Mouse (Mus musculus) v-Abl transformed pro-B cells (cell line): ENCODE results near the gene Strbp.

Source experiments
- in situ Hi-C, 2 experiments: fragments of 400-800 bp; cut with MboI; formaldehyde crosslinking; loops; one replicate each; pipeline ENCODE4 v1.15.1; 2025; ENCODE audit not compliant: unreplicated experiment in 2 of 2

Gene Strbp

DNA sequence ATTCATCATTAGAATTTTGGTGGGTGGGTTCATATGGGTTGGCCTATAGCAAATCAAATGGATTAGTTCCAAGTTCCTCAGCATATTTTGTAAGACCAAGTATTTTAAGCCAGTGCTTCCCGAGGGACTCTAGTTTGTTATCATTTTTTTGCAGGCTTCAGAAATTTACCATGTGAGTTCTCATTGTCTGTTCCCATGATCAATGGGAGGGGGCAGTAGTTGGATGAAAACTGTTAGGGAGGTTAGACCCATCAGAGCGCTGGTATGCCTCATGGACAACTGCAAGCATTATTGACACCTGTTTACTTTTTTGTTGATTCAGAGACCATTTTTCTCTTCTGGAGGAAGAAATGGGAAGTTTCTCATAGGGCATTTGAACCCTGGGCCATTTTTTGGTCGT, 172.0 kb downstream of the Strbp start:
- in situ Hi-C loops = no loop called here

DNA sequence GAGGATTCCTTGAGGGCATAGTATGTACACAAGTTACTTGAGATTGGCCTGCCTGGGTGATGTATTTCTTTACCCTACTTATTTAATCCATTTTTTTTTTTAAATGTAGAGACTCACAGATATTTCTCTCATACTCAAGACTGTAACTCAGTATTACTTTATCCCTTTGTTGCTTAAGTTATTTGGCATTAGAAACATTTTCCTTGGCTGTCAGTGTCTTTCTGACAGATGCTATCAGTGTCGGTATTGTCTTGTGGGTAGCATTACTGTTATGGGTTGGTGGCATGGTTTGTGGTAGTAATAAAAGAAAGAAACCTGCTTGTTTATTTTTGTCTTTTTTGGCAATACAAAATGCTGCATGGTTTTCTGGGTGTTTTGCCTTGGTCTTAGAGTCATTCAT, 172.9 kb downstream of the Strbp start:
- in situ Hi-C loops = no loop called here

DNA sequence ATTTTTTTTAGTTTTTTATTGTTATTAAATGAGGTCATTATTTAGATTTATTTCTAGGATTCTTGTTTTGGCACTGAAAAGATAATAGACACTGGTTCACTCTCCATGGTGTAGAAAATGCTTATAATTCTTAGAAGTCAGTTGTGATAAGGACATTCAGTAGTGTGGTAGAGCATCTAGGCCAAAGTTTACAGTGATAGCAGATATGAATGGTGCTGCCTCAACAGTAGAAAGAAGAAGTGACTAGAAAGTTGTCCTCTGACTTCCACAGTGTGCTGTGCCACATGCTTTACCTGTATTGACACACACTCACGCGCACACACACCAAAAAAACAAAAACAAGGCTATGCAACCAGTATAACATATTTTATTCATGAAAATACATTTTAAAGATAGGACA, 174.3 kb downstream of the Strbp start:
- in situ Hi-C loops = no loop called here

DNA sequence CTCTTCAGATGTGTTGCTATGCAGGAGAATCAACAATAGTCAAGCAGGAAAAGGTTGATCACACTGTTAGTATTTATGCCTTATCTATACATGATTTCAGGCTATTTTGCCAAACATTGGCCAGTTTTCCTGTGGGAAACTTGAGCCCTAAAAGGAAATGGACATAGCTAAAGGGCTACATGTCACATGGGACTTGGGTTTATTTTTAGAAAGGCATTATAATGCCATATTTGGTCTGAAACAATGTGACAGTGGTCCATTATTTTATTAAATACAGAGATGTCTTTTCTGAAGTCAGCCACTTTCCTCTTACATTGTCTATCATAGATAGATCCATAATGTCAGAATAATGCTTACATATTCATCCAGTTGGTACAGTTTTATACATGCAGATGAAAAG, 176.1 kb downstream of the Strbp start:
- in situ Hi-C loops = no loop called here

DNA sequence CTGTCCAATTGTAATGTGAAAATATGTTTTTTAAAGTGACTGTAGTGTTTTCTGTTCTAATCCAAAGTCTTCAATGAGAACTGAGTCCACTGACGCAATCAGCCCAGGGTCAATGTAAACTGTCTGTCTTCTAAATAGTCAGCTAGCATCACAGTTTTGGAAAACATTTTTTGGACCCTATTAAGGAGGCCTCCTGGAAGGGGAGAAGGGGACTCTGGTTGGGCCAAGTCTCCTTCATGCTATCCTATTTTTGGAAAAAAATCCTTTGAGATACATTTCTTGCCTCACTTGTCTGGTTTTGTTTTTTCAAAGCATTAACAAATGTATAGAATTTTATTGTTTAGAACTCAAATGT, 184.4 kb downstream of the Strbp start:
- in situ Hi-C loops = no loop called here

DNA sequence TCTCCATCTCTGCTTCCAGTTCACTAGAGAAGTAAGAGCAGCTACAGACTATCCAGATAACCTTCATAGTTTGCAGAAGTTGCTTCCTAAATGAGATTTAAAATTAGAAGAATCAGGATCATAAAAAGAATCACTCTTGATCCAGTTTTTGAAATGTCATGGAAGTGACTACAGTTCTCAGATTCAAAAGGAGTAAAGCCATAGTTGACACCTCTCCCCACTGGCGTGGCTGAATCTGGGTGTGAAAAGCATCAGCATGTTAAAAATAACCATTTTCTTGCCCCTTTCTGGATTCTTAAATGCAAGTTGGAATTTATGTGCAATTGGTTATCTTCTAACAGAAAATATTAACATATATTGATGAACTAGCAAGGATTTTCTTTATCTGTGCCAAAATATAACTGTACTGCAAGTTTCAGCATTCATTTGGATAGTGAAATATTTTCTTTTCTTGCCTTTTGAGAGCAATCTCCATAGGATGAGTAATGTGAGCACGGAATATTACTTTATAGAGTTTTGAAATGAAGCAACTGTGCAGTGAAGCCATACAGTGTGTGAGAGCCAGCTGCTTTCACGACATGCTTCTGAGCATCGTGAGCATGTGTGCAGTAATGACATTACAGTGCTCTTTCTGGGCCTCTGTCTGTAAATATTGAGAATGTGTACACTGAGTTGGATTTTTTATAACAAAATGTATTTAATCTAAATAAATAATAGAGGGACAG, 184.9 kb downstream of the Strbp start:
- in situ Hi-C loops = no loop called here

DNA sequence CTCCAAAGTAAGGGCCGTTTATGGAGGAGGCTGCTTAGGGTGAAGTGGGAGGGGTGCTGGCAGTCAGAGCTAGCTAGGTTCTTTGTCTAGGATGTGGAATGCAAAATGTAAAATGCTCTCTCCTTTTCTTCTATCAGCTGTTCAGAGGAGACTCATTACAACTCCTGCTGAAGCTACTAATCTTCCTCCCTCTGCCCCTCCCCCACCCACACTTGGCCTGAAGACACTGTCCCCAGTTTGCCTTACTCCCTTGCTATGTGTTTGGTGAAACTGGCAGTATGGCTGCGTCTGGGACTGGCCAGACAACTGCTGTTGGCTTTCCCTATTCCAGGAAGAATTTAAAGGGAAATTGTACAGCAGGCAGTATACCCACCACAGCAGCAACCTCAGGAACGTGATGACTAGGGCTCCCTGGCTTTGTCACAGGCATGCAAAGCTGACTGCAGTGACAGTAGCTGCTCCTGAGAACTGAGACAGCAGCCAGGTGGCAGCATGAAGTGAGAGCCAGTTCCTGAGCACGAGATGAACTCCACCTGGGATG, 186.7 kb downstream of the Strbp start:
- in situ Hi-C loops = no loop called here

DNA sequence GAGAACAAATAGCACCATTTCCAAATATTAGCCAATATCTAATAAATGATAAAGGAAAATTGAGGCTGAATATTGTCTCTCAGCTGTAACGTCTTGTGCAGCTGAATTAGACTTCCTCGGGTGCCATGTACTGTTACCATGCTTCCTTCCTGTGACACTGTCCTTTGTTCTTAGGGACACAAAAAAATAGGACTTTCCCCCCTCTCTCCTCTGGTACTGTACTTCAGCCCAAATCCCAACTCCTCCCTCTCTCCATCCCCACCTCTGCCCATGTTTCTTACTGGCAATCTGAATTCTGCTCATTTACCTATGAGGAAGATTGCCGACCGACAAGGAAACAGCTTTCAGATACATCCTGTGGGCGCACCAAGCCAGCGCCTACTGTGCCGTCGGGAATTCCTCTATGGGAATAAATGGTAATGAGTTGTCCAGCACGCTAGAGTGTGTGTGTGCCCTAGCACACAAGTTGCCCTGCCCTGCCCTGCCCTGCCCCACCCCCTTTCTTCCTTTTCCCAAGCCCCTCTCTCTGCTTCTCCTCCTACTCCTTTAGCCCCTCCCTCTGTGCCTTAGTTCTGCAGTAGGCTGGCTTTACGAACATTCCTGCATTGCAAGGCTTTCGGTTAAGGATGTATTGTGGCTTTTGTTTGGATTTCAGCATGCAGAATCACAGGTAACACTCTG, 187.5 kb downstream of the Strbp start, which contains the start of gene Gpr21:
TSS of gene Gpr21 (plus strand) at position 303 of the 681 bp plus-strand sequence.
- in situ Hi-C loops = no loop called here

DNA sequence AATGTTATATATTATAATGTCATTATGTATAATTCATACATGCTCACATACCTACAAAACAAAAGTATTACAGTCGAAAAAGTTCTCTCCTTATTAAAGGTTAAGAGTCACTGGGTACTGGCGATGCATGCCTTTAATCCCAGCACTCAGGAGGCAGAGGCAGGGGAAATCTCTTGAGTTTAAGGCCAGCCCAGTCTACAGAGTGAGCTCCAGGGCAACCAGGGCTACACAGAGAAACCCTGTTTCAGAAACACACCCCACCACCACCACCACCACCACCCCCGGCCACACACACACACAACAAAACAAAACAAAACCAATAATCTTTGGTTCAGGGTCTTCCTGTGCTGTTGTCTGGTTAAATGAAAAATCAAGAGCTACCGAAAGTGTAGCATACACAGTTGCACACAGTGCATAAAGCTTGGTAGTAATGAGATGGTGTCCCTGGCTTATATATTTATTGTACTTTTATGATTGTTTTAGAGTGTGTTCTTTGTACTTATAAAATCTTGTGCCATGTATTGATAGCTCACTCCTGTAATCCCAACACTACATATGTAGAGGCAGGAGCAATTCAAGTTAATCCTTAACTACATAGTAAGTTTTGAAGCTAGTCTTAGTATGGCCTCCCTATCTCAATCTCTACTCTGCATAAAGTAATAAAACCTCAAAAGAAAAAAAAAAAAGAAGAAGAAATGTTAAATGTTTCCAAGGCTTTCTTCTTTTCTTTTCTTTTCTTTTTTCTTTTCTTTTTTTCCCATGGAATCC, 192.3 kb downstream of the Strbp start:
- in situ Hi-C loops = no loop called here

DNA sequence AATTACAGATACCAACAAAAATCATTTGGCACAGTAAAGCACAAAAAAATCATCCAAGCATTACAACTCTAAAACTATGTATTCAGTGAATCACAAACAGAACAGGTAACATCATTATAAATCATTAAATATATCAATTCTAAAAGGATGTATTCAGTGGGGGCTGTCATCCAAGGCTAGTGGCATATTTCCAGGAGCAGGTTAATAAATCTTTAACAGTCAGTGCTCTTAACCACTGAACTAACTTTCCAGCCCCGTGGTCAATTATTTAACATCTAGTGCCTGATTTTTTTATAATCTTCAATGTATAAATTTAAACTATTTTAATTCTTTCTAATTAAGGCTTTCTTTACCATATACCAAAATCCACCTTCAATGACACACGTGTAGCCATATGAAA, 197.8 kb downstream of the Strbp start:
- in situ Hi-C loops = loop anchor here in 1 of 2 experiments (5.0 kb wide), 1 partner anchor 51 kb away; no protein-coding TSS in a partner anchor

DNA sequence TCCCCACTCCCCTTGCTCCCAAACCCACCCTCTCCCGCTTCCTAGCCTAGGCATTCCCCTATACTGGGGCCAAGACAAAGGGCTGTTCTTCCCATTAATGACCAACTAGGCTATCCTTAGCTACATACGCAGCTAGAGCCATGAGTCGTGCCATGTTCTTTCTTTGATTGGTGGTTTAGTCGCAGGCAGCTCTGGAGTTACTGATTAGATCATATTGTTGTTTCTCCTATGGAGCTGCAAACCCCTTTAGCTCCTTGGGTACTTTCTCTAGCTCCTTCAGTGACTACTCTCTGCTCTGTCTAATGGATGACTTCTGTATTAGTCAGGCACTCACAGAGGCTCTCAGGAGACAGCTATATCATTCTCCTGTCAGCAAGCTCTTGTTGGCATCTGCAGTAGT, 206.3 kb downstream of the Strbp start:
- in situ Hi-C loops = no loop called here

DNA sequence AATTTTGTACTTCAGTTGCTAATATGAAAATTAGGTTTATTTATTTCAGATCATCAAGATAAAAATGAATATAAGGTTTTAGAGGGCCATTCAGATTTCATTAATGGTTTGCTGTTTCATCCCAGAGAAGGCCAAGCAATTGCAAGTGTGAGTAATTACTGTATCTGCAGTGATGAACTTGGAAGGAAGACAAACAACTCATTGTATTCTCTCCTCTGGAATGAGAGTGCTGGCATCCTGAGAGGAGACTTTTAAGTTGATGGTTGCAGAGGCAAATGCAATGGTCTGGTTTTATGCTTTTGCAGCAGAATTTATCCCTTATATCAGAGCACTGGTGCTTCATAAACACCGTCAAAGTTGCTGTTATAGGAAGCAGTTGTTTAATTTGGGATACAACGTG, 214.7 kb downstream of the Strbp start:
- in situ Hi-C loops = loop anchor here (5.0 kb wide), 3 partner anchors 102 to 283 kb away; no protein-coding TSS in a partner anchor

DNA sequence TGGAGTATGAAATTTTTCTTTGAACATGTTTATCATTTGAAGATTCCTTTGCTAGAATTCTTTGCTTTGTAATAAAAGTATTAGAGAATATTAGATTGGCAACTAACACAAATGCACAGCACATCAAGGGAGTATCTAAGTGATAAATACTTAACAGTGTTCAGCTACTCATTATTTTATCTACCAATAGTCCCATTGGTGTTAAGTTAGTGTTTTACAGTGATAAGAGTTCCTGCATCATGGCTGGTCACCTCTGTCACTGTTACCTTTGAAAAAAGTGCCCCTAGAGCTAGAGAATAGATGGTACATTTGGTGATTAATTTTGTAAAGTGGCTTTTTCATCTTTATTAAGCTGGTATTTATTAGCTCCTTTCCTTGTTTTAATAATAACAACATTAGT, 217.3 kb downstream of the Strbp start:
- in situ Hi-C loops = loop anchor here (5.0 kb wide), 3 partner anchors 99 to 286 kb away; no protein-coding TSS in a partner anchor

DNA sequence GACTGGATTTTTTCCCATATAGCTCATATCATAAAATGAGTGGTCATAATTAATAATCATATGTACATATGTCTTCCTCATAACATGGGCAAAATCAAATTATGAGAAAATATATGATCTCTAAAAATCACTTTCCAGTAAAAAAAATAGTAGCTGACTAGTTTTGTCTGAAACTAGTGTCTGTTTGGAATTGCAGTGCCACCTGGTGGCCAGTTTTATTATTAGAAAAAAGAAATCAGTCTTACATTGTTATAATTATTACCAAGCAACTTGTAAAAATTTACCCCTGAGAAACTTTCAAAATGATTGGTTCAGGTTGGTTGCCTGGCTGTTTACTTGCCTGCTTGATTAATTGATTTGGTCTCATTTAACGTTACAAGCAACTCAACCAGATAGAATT, 218.3 kb downstream of the Strbp start:
- in situ Hi-C loops = loop anchor here (5.0 kb wide), 3 partner anchors 98 to 287 kb away; no protein-coding TSS in a partner anchor

DNA sequence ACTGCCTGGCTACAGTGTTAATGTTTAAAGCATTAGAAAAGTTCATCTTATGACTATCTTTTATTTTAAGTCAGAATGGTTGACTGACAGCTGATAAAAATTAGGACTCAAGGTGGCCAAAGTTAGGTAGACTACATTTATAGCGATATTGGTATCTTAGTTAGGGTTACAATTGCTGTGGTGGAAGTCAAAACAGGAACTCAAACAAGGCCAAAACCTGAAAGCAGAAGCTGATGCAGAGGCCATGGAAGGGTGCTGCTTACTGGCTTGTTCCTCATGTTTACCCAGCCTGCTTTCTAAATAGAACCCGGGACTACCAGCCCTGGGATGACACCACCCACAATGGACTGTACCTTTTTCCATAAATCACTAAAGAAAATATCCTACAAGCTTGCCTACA, 219.5 kb downstream of the Strbp start:
- in situ Hi-C loops = no loop called here

DNA sequence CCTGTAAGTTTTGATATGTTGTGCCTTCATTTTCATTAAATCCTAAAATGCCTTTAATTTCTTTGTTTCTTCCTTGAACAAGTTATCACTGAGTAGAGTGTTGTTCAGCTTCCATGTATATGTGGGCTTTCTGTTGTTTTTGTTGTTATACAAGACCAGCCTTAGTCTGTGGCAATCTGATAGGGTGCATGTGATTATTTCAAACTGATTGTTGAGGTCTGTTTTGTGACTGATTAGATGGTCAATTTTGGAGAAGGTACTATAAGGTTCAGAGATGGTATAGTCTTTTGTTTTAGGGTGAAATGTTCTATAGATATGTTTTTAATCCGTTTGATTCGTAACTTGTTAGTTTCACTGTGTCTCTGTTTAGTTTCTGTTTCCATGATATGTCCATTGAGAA, 223.6 kb downstream of the Strbp start:
- in situ Hi-C loops = no loop called here

DNA sequence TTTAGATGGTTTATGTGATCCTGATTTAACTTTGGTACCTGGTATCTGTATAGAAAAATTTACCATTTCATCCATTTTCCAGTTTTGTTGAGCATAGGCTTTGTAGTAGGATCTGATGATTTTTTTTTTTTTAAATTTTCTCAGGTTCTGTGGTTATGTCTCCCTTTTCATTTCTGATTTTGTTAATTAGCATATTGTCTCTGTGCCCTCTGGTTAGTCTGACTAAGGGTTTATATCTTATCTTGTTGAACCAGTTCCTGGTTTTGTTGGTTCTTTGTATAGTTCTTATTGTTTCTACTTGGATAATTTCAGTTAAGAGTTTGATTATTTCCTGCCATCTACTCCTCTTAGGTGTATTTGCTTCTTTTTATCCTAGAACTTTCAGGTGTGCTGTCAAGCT, 224.1 kb downstream of the Strbp start:
- in situ Hi-C loops = loop anchor here in 1 of 2 experiments (10.0 kb wide), 1 partner anchor 75 kb away; no protein-coding TSS in a partner anchor

DNA sequence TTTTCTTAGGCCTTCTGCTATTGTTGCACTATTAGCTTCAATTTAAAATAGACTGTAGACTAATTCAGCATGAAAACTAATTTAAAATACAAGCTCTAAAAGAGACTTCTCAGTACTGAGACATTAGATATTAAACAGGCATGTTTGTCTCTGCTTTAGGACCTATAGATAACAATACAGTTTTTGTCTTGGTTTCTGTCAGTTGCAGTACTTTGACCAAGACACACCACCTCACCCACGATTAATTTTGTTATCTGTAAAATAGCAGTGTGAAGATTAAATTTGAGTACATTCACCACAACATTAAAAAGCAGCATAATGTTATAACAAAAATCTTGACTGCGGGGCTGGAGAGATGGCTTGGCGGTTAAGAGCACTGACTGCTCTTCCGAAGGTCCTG, 237.4 kb downstream of the Strbp start:
- in situ Hi-C loops = no loop called here

DNA sequence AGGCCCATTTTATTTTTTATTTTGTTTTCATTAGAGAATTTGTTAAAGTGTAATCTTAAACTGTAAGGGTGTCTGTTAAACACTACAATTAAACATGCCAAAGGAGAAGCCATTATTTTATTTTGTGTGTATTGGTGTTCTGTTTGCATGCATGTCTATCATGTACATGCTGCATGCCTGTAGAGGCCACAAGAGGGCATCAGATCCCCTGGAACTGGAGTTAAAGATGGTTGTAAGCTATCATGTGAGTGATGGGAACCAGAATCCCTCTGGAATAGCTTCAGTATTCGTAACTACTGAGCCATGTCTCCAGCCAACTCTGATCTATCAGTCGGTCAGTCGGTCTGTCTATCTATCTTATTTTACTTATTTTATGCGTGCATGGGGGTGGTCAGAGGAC, 243.0 kb downstream of the Strbp start:
- in situ Hi-C loops = no loop called here

DNA sequence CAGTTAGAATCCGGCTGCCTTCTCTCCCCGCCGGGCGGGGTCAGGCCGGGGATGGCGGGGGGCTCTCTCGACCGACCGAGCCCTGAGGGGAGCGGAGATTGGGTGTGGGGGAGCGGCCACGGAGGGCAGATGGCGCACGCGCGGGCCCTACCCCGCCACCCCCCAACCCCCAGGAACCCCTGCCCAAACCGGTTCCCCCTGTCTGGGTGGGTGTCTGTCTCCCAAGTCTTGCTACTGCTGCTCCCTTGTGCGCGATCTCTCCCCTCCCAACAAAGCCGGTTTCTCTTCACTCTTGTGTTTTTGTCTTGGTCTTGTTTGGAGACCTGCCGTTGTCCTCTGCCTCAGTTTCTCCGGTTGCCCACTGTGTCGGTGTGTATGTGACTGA, 251.3 kb downstream of the Strbp start:
- in situ Hi-C loops = no loop called here
